Mouse (Mus musculus) neural tube, embryonic 11.5 days (tissue): Measurements from ENCODE around the gene Nkg7. TPM values are rescaled to one million over a fixed set of nuclear protein-coding genes. Genes with fewer than 3 reads are reported as not detected.

Experiments used
- ATAC-seq: fragments of 200-750 bp; cut with Nextera tagmentation; 2 replicates; pipeline ENCODE4 v1.8.0; 2017; ENCODE audit warnings: moderate number of reproducible peaks, mild to moderate bottlenecking, moderate TSS enrichment, moderate library complexity; ENCODE audit not compliant: insufficient read depth, low FRiP score, low TSS enrichment
- DNase-seq: peaks from one replicate; pipeline ENCODE4 v3.0.0-alpha.2; 2015; ENCODE audit warnings: low spot score
- H3K27ac ChIP-seq: fragments of 300-500 bp; sonication (generic); 2 replicates; pipeline ENCODE4 v1.5.1; 2014; ENCODE audit warnings: low read depth, mild to moderate bottlenecking, low read length
- H3K27me3 ChIP-seq: fragments of 300-500 bp; sonication (generic); 2 replicates; pipeline ENCODE4 v1.6.1; 2014; ENCODE audit warnings: mild to moderate bottlenecking, low read length, mixed read lengths; ENCODE audit not compliant: control insufficient read depth, insufficient read depth
- H3K36me3 ChIP-seq: fragments of 300-500 bp; sonication (generic); 2 replicates; pipeline ENCODE4 v1.6.1; 2014; ENCODE audit warnings: mild to moderate bottlenecking, low read length, moderate library complexity, mixed read lengths; ENCODE audit not compliant: control insufficient read depth, insufficient read depth
- H3K4me1 ChIP-seq: fragments of 300-500 bp; sonication (generic); 2 replicates; pipeline ENCODE4 v1.6.1; 2014; ENCODE audit warnings: low read length, mixed read lengths; ENCODE audit not compliant: control insufficient read depth, insufficient read depth
- H3K4me2 ChIP-seq: fragments of 300-500 bp; sonication (generic); 2 replicates; pipeline ENCODE4 v1.6.1; 2014; ENCODE audit warnings: low read depth, mild to moderate bottlenecking, moderate library complexity
- H3K4me3 ChIP-seq: fragments of 300-500 bp; sonication (generic); 2 replicates; pipeline ENCODE4 v1.5.1; 2014; ENCODE audit warnings: low read depth, low read length
- H3K9ac ChIP-seq: fragments of 300-500 bp; sonication (generic); 2 replicates; pipeline ENCODE4 v1.6.1; 2014; ENCODE audit warnings: mild to moderate bottlenecking, low read length
- H3K9me3 ChIP-seq: fragments of 300-500 bp; sonication (generic); 2 replicates; pipeline ENCODE4 v1.6.1; 2016; ENCODE audit warnings: low read length; ENCODE audit not compliant: control insufficient read depth
- WGBS: fragments of 180-500 bp; shearing (Covaris S2); extraction: QIAGEN DNeasy Blood & Tissue Kit; methylation state at CpG from one replicate; pipeline ENCODE4 v1.1.7; 2014; 5-methylcytosine and 5-hydroxymethylcytosine counted together
- polyA plus RNA-seq: library from polyadenylated mRNA; unstranded; fragments of >200 nt; fragmentation: Nextera tagmentation; extraction: Ambion mirVana; gene quantifications from 2 replicates; pipeline ENCODE4 v1.2.1, GENCODE M21; 2014

Nkg7 gene
- polyA plus RNA-seq, 1 experiment from 2014 or later: not detected

DNA sequence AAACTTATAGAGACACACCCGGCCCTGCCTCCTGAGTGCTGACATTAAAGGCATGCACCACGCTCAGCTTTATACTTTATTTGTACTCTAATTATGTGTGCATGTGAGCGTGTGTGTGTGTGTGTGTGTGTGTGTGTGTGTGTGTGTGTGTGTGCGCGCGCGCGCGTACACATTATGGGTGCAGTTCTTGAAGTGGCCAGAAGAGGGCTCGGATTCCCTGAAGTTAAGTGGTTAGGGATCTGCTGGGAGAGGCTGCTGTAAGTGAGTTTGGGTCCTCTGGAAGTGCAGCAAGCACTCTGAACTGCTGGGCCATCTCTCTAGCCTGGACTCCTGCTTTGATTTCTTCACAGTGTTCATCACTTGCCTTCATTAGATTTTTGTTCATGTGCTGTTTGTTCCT, 19.6 kb upstream of the Nkg7 start:
- no peaks in the 10 kb centered on the region for H3K4me1 ChIP-seq
- no peaks in the 10 kb centered on the region for H3K36me3 ChIP-seq
- WGBS: 82% methylated on average over 10 of the region's 10 CpGs
- no peak for DNase-seq
- ATAC-seq: no peak
- H3K27ac ChIP-seq: no peak overlapping the region
- no peak overlapping the region for H3K4me2 ChIP-seq
- no peaks in the 10 kb centered on the region for H3K27me3 ChIP-seq
- H3K9ac ChIP-seq: no peak overlapping the region
- no peaks in the 10 kb centered on the region for H3K9me3 ChIP-seq
- no peak overlapping the region for H3K4me3 ChIP-seq

DNA sequence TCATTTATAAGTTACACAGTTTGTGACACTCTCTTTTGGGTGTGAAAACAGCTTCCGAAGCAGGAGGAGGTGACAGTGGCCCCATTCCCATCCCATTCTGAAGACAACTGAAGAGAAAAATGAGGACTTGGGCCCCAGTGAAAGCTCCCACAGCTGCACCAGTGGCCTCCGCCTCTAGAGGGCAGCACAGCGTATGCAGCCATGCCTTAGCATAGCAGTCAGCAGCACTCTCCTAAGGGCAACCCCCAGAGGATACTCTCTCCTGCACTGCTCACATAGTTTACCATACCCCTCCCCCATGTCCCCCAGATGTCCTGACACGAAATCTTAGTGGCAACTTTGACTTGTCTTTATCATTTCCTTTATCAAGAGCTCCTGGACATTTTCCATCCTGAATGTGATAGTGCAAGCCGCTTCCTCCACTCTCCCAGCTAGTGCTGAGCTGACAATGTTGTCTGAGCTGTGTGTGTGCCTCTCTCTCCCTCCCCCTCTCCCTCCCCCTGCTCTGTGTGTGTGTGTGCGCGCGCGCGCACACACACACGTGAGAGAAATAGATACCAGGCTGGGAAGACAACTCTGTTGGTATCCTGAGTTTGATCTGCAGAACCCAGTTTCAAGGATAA, 13.8 kb upstream of the Nkg7 start:
- Histone ChIP-seq H3K9me3 (no peaks in the 10 kb centered on the region), H3K4me3 (no peak overlapping the region), H3K4me1 (no peaks in the 10 kb centered on the region), H3K36me3 (no peaks in the 10 kb centered on the region), H3K9ac (no peak overlapping the region), H3K27ac (no peak overlapping the region), H3K27me3 (no peaks in the 10 kb centered on the region), H3K4me2 (no peak overlapping the region)
- peak; percentile 75; the same call in 1 of the 2 replicates for ATAC-seq
- peak; percentile 83 for DNase-seq
- 16% methylated on average over 11 of the region's 11 CpGs for WGBS

DNA sequence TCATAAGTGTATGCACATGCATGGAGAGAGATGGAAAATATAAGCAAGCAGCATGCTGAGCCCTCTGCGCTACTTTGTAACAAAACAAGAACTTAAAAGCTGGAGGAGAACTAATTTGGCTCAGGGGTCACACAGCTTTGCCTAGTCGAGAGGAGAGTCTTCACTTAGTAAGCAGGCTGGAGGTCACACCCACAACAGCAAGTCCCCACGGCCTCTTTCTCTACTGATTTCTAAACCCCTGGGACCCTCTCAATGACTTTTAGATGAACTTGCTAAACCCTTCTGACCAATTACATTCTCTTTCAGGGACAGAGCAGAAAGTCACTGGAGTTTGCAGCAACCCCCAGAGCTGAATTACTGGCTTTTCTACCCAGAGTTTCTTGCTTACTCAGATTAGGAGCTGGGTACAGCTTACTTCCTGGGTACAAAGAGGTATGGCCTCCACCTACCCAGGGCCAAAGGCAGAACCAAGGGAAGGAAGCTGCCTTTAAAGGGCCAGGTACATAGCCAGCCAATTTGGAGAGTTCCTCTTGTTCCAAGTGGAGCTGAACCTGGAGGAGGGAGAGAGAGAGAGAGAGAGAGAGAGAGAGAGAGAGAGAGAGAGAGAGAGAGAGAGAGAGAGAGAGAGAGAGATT, 12.8 kb upstream of the Nkg7 start:
- Histone ChIP-seq H3K27ac (no peak overlapping the region), H3K27me3 (no peaks in the 10 kb centered on the region), H3K36me3 (no peaks in the 10 kb centered on the region), H3K4me3 (no peak overlapping the region), H3K9ac (no peak overlapping the region), H3K4me2 (no peak overlapping the region), H3K4me1 (no peaks in the 10 kb centered on the region), H3K9me3 (no peaks in the 10 kb centered on the region)
- no peak for ATAC-seq
- WGBS: 73% methylated on average over 3 of the region's 3 CpGs
- DNase-seq: no peak

DNA sequence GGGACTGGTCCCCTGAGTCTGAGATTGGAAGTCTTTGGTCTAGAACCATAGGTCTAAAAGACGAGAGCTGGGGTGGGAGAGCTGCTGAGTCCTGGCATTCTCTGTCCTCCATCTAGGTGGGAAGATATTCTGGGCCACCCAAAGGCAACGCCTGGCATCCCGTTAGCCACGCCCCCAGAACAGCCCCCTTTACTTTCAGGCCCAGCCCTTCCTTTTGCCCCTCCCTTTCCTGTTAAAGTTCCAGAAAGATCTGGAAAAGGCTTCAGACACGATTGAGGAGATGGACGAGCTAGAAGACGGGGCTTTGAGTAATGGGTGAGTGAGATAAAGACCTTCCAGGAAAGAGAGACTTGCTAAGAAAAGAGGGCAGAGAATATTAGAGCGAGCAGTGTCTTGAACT, 9.5 kb upstream of the Nkg7 start, which contains the start of gene Lim2:
Lim2 (plus strand) TSS at position 265 of the 400 bp plus-strand sequence.
- 87% methylated on average over 8 of the region's 8 CpGs for WGBS
- H3K9ac ChIP-seq: no peak within 1 kb of the TSS
- H3K4me1 ChIP-seq: no peaks in the 10 kb centered on the region
- no peak within 1 kb of the TSS for H3K27ac ChIP-seq
- H3K9me3 ChIP-seq: no peaks in the 10 kb centered on the region
- H3K27me3 ChIP-seq: no peaks in the 10 kb centered on the region
- no peak within 1 kb of the TSS for H3K4me3 ChIP-seq
- H3K36me3 ChIP-seq: no peaks in the 10 kb centered on the region
- ATAC-seq: no peak
- no peak within 1 kb of the TSS for H3K4me2 ChIP-seq
- no peak for DNase-seq

GRCm38 (mm10) chr7:43429500-43429899, 7.4 kb upstream of the Nkg7 start:
- H3K4me2 ChIP-seq: no peak overlapping the region
- no peaks in the 10 kb centered on the region for H3K4me1 ChIP-seq
- H3K9ac ChIP-seq: no peak overlapping the region
- WGBS: 58% methylated on average over 4 of the region's 4 CpGs
- H3K27me3 ChIP-seq: no peaks in the 10 kb centered on the region
- H3K36me3 ChIP-seq: no peaks in the 10 kb centered on the region
- DNase-seq (no peak), ATAC-seq (no peak)
- H3K9me3 ChIP-seq: no peaks in the 10 kb centered on the region
- H3K27ac ChIP-seq: no peak overlapping the region
- H3K4me3 ChIP-seq: no peak overlapping the region

DNA sequence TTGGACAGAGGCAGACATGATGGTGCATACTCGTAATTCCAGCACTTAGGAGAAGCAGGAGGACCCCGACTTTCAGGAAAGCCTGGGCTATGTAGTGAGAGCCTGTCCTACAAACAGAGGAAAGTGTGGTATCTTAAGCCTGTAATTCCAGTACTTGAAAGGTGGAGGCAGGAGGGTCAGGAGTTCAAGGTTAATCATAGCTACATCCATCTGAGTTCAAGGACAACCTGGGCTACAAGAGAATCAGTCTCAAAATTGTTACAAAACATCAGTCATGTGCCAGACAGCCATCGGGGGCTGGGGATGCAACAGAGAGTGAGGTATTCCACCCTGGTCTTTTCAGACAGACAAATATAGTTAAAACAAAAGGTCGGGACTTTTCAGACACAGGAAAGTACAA, 4.0 kb upstream of the Nkg7 start:
- WGBS: 77% methylated on average over 4 of the region's 4 CpGs
- Histone ChIP-seq H3K27me3 (no peaks in the 10 kb centered on the region), H3K4me3 (no peak overlapping the region), H3K9me3 (no peaks in the 10 kb centered on the region), H3K36me3 (no peaks in the 10 kb centered on the region), H3K4me1 (no peaks in the 10 kb centered on the region), H3K4me2 (no peak overlapping the region), H3K9ac (no peak overlapping the region), H3K27ac (no peak overlapping the region)
- DNase-seq: no peak
- ATAC-seq: no peak

DNA sequence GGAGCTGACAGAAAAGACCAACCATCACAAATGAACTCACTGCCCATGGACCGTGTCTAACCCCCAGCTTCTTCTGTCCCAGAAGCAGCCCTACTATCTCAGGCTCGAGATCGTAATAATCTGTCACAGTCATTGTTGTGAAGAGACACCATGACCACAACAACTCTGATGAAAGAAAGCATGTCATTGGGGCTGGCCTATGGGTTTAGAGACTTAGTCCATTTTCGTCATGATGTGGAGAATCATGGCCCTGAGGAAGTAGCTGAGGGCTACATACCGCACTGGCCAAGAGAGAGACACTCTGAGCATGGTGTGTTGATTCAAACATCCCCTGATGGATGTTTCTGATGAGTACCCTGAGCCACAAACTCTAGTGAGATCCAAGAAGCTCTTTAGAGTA, 2.2 kb upstream of the Nkg7 start:
- Histone ChIP-seq H3K27me3 (no peaks in the 10 kb centered on the region), H3K4me1 (no peaks in the 10 kb centered on the region), H3K36me3 (no peaks in the 10 kb centered on the region), H3K27ac (no peak overlapping the region), H3K4me3 (no peak overlapping the region), H3K9me3 (no peaks in the 10 kb centered on the region), H3K4me2 (no peak overlapping the region), H3K9ac (no peak overlapping the region)
- no peak for ATAC-seq
- DNase-seq: no peak
- WGBS: 89% methylated on average over 5 of the region's 5 CpGs

DNA sequence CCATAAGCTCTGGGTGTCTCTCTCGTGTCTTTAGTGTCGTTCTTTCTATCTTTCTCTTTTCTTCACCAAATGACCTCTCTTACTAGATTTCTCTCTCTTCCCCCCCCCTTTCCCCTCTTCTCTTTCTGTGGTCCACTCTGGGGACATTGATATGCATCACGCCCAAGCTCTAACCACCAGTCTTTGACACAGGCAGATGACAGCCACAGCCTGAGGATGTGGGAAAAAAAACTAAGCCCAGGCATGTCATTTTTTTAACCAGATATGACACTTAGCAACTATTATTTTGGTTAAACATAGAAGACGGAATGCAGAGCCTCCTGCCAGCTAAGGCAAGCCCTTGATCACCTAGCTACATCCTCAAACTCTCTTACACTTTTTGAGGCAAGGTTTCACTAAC, 1.7 kb downstream of the Nkg7 start:
- Histone ChIP-seq H3K36me3 (no peaks in the 10 kb centered on the region), H3K4me2 (no peak overlapping the region), H3K4me1 (no peaks in the 10 kb centered on the region), H3K27ac (no peak overlapping the region), H3K9ac (no peak overlapping the region), H3K9me3 (no peaks in the 10 kb centered on the region), H3K27me3 (no peaks in the 10 kb centered on the region), H3K4me3 (no peak overlapping the region)
- DNase-seq: no peak
- 82% methylated on average over 4 of the region's 4 CpGs for WGBS
- no peak for ATAC-seq

DNA sequence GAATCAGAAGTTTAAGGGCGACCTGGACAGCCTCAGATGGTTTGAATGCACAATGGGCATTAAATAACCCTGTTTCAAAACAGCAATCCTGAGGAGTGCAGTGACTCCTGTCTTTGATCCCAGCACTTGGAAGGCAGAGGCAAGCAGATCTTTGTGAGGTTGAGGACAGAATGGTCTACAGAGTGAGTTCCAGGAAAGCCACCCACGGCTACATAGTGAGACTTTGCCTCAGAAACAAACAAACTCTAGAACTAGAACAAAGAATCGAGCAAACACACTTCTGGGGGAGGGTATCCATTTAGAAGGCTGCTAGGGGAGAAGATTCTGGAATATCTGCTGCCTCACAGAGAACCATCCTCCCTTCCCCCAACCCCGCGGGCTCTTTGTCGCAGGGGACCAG, 3.6 kb downstream of the Nkg7 start, which contains the start of gene Cldnd2:
Cldnd2 (plus strand) TSS at position 301 of the 400 bp plus-strand sequence.
- Histone ChIP-seq H3K36me3 (no peaks in the 10 kb centered on the region), H3K4me3 (no peak within 1 kb of the TSS), H3K9me3 (no peaks in the 10 kb centered on the region), H3K4me1 (0 out of 2 replicates have a peak, but pooled peaks cover 4% of the 10 kb centered on the region), H3K27ac (no peak within 1 kb of the TSS), H3K9ac (no peak within 1 kb of the TSS), H3K27me3 (no peaks in the 10 kb centered on the region), H3K4me2 (no peak within 1 kb of the TSS)
- ATAC-seq: no peak
- DNase-seq: no peak
- WGBS: 82% methylated on average over 6 of the region's 6 CpGs
